Mouse (Mus musculus): ENCODE measurements at regions not wholly inside any gene's neighbourhood (a gene's known extent, or its start where the extent isn't known, plus 50 kb on each side); places are given as distances from the start of the nearest gene placed in this dataset.
"Not testable (repeated sequence)": the region's sequence is repeated elsewhere in the genome, so short reads cannot be mapped to it uniquely, and the experiment has no call there.

DNA sequence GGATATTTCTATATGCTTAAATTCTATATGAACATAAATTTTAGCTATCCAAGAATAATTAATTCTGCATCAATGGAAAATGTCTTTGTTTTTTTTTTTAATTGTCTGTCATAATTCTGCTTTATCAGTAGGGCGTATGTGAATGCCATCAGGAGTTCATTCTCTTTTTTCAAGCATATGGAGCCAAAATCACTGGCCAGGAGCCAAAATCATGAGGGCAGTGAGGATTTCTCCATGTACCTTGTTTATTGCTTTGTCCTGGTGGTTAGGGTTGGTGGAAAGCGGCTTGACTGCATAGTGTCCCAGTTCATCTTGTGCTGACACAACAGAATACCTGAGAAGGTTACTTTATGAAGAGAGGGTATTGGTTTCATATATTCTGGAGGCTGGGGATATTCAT, 243.9 kb downstream of the AI429214 start:
- no peak for DNase-seq (ENCODE audit: low spot score in 2 of 2)

DNA sequence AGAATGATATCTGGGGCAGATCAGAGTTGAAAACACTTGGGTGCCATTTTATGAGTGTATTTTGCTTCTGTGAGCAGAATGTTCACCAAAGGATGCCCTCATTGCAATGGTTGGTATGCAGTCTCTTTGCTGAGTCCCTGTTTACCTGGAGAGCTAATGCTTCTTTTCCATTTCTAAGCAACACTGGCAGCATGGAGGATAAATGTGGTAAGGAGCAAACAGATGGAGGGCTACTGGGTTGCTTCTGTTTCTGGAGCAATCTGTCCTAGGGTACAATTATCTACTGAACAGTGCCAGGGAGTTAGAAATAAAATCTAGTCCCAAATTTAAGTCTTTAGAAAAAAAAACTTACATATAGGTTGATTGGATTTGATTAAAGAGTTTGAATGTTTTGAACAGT, 245.9 kb downstream of the AI429214 start:
- peak in 1 of 2 experiments; percentile 7 for DNase-seq (ENCODE audit: low spot score in 2 of 2)

DNA sequence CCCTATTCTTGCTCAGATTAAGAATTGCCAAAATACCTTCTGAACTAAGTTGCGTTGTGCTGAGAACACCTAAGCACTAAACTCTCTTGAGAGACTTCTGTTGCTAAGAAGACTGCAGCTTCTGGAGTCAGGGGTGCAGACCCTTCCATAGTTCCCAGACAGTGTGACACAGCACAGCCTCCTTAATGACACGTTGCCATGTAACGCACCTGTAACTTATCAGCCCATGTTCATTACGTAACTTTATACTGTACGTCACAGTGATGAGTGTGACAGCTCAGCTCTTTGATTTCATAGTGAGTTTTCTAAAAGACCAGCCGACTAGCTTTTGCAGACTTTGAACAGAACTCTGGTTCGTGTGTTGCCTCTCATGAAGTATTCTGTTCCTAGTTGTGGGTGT, 257.8 kb downstream of the AI429214 start:
- not testable (repeated sequence) for DNase-seq (ENCODE audit: low spot score in 2 of 2)

DNA sequence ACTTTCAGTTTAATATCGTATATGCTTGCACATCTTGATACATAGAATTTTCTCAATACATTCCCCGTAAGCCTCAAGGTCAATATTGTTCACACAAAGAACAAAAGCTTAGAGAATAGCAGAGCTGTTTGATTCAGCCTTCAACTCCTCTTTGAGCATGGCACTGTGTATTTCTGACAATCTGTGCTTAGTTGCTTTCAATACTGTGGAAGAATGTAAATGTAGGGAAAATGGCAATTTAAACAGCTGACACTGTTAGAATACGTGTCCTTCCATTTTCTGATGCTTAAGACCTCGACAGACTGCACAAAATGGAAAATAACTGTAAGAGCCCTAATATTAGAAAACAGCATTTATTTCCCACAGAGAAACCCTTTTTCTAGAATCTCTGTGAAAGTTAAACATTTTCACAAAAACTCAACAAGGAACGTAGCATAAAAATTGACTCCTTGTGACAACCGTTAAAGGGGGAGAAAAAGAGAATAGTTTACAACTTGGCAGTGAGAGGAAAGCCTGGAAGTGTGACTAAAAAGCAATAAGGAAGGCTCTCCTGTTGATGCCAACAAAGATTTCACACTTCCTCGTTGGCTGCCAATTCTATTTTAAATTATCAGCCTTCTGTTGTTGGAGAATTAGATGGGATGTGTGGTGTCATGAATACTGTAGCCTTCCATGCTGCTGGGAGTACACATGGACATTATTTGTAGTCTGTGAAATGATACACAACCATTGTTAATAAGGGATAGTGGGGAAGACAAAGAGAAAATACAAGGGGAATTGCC, 297.9 kb downstream of the AI429214 start:
- DNase-seq (ENCODE audit: low spot score in 2 of 2) = no peak

Data from layer of hippocampus, adult 8-10 months (tissue).